Mouse (Mus musculus) small intestine, adult 2 months (tissue): Measurements from ENCODE around the gene Itga9.

Experiments
- CTCF ChIP-seq: fragments of 200-500 bp; IDR thresholded peaks from 2 replicates; pipeline ENCODE4 v1.5.1; 2012; ENCODE audit warnings: low read depth, mild to moderate bottlenecking, control low read depth, inconsistent platforms, low read length, moderate library complexity, mixed read lengths; ENCODE audit not compliant: insufficient replicate concordance, insufficient read length; ENCODE audit errors: extremely low read depth
- POLR2A ChIP-seq: fragments of 200-500 bp; IDR thresholded peaks from 2 replicates; pipeline ENCODE4 v1.6.1; 2012; ENCODE audit warnings: low read depth, mild to moderate bottlenecking, control low read depth, inconsistent platforms, low read length, moderate library complexity

DNA sequence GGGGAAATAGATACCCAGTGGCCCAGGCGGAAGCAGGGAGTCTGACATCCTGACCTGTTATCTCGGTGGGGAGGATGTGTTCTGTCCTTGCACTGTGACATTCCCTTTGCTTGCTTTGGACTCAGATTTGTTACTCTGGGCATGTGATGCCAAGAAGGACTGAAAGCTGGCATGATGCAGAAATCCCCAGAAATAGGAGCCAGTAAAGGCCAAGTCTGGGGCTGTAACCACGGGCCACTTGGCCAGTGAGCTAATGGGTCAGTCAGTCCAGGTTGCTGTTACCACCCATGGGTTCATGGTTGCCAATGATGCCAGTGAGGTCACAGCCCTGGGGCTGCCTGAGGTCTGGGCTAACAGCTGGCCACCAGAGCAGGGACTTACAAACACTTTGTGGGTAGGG lies 133.2 kb downstream of the Itga9 start:
- TF ChIP-seq POLR2A (no peak), CTCF (no peak)
